Mouse (Mus musculus) gastrocnemius, adult 8-10 months (tissue): Measurements from ENCODE around the gene Cuedc1. TPM values are rescaled to one million over a fixed set of nuclear protein-coding genes. Genes with fewer than 3 reads are reported as not detected.

Experiments
- DNase-seq, 2 experiments: peaks; one replicate each; pipeline ENCODE4 v3.0.0; 2022; ENCODE audit warnings: low spot score in 2 of 2
- total RNA-seq, 4 experiments: library from RNA; stranded (reverse); gene quantifications; 2 replicates each; pipeline ENCODE4 v1.2.4; 2022

Cuedc1 gene
- total RNA-seq, 4 experiments from 2014 or later, result 108 to 156 (median 116) TPM

DNA sequence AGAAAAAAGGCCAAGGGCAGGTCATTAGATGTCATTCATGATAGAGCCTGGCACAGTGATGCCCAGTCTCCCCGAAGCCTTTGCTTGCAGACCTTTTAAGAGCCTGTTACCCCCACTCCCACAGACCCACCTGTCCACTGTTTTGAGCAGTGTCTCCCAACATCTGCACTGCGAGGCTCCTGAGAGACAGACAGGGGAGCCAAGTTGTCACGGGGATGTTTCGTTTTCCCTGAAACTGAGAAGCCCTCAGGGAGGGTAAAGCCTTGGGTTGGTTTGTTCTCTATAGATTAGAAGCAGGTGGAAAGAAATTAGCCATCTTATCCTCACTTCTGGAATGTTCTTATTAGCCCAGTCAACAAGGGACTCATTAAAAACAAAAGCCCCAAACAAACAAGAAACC lies 136.9 kb downstream of the Cuedc1 start:
- no peak for DNase-seq

DNA sequence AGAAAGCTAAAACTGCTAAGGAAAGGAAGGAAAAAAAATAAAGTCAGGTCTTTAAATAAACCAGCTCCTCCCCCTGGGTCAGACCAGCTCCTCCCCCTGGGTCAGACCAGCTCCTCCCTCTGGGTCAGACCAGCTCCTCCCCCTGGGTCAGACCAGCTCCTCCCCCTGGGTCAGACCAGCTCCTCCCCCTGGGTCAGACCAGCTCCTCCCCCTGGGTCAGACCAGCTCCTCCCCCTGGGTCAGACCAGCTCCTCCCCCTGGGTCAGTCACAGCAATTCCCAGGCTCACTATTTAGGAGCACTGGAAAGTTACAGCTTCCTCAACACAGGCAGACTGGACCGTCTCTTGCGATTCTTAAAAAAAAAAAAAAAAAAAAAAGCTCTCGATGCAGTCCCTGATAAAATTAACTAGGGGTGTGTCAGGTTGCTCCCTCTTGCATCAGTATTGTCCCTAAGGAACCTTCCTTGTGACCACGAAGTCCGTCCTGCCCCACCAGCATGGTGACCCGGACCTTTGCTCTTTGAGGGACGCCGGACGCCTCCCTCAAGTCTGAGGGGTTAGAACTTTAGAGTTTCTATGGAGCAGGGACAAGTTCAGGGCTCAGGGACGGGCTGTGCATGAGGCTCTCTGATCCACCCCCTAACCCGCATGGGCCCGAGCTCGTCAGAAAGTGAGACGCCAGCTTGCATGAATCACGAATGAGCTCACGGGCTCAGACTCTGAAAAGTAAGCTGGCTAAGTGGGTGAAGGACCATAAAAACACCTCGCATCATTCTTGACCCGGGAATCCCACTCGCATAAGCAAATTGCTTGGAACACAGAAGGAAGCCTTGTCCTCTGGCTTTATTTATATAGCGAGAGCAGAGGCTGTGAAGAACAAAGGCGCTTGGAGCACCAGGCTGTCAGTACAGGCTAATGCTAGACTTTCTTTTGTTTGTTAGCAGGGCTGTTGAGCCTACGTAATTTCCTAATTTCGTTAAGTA lies 137.7 kb downstream of the Cuedc1 start:
- peak; percentile 63 to 68 for DNase-seq

DNA sequence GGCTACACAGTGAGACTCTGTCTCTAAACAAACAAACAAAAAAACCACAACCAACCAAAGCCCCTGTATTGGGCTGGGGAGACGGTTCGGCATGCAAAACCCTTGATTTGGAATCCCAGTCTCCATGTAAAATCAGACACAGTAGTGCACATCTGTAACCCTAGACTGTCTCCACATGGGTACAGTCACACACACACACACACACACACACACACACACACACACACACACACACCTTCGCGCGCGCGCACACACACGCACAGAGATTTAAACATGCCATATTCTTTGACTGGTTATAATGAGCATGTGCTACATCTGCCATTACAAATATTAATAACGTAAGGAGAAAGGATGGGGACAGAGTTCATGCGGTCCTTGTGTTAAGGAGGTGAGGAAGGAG lies 142.4 kb downstream of the Cuedc1 start:
- DNase-seq, result no peak

DNA sequence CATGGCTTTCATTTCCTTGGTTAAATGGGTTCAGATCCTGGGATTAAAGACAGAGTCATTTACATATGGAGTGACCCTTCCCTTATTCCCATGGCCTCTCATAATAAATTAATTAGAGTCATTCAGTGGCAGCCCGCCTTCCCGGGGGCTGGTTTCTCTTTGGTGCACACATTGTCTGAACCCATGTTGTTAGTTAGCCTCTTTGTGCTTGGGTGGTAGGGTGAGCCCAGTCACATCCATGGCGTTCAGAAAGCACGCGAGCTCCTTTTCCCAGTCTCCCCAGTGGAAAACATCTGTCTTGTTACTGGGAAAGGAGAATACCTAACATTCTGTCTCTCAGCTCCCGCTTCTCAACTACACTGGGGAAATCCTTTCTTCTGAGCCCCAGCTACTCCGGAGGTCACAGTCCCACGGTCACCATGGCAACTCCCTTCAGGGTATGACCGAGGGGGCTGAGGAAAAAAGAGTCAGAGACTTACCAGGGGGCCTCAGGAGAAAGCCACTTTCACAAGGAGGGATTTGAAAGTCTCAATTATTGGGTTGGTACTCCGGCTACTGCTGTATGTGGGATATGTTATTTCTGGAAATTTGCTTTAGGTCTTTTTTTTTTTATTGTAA lies 143.0 kb downstream of the Cuedc1 start:
- DNase-seq, result no peak

DNA sequence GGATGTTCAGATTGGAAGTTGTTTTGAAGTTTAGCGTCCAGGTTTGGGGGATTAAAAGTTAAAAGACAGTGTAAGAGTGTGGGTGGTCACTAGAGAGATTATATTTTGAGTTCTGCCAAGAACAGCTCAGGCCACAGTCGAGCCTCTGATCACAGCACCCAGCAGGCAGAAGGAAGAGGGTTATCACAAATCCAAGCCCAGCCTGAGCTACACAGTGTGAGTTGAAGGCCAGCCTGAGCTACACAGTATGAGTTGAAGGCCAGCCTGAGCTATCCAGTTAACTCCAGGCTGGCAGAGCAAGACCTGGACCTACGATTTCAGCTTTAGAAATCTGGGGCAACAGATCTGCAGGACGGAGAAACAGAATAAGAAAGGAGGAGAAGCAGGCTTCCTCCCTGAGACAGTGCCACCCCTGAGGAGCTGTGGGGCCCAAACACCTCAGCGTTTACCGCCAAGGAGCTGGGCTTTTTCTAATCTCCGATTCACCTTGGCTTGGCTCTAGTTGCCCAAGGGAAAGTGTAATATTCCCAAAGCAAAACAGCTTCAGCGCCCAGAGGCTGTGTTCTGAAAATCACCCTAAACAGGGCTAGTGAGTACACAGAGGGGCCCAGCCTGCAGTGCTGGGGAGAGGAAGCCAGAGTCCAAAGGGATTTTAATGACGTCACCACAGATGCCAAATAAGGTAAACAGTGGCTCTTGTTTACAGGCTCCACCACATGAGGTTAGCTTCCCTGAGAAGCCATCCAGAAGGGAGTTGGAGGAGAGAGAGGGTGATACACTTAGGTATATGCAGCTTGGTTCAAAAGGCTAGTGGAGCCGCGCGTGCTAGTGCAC lies 143.8 kb downstream of the Cuedc1 start:
- DNase-seq, result no peak

Other genes with a start within 250 kb of the Cuedc1 start
- gene Mks1, start 244.8 kb upstream of the Cuedc1 start, total RNA-seq, result 1 to 10 TPM; 1.3 to 3.0 (median 1.6) TPM
- gene Epx, start 222.5 kb upstream of the Cuedc1 start, total RNA-seq, result not detected
- not detected for gene Olfr462, start 205.8 kb upstream of the Cuedc1 start, total RNA-seq
- not detected for gene Olfr463, start 200.7 kb upstream of the Cuedc1 start, total RNA-seq
- gene Olfr464, start 177.1 kb upstream of the Cuedc1 start, total RNA-seq, result not detected
- 100 to 1,000 TPM; 201 to 320 (median 253) TPM for gene Dynll2, start 110.5 kb upstream of the Cuedc1 start, total RNA-seq
- 10 to 100 TPM; 52.7 to 62.4 (median 59.0) TPM for gene Srsf1, start 50.7 kb upstream of the Cuedc1 start, total RNA-seq
- gene Vezf1, start 29.8 kb upstream of the Cuedc1 start, total RNA-seq, result 100 to 1,000 TPM in 1 of 4 experiments, 10 to 100 TPM in 3; 98.6 to 102 (median 98.9) TPM
- 100 to 1,000 TPM; 119 to 149 (median 140) TPM for gene Mrps23, start 106.3 kb downstream of the Cuedc1 start, total RNA-seq
- not detected for gene Ccdc182, start 196.0 kb downstream of the Cuedc1 start, total RNA-seq